Mouse (Mus musculus) liver, embryonic 11.5 days (tissue): Measurements from ENCODE around the gene Map2k3. TPM values are rescaled to one million over a fixed set of nuclear protein-coding genes. Genes with fewer than 3 reads are reported as not detected.

ENCODE experiments used
- ATAC-seq: fragments of 200-750 bp; cut with Nextera tagmentation; replicated peaks from 2 replicates; pipeline ENCODE4 v1.8.0; 2017; ENCODE audit warnings: moderate number of reproducible peaks, mild to moderate bottlenecking, moderate TSS enrichment, moderate library complexity; ENCODE audit not compliant: low FRiP score
- DNase-seq: peaks from one replicate; pipeline ENCODE4 v3.0.0-alpha.2; 2017; ENCODE audit warnings: low spot score
- H3K27ac ChIP-seq: fragments of 300-500 bp; sonication (generic); 2 replicates; pipeline ENCODE4 v1.5.1; 2014; ENCODE audit warnings: mild to moderate bottlenecking, low read depth, low read length, control low read depth
- H3K27me3 ChIP-seq: fragments of 300-500 bp; sonication (generic); replicated peaks from 2 replicates; pipeline ENCODE4 v1.6.1; 2014; ENCODE audit warnings: low read length, mixed read lengths; ENCODE audit not compliant: control insufficient read depth, insufficient read depth
- H3K36me3 ChIP-seq: fragments of 300-500 bp; sonication (generic); 2 replicates; pipeline ENCODE4 v1.6.1; 2014; ENCODE audit warnings: mild to moderate bottlenecking, low read length, moderate library complexity, mixed read lengths; ENCODE audit not compliant: control insufficient read depth, insufficient read depth
- H3K4me1 ChIP-seq: fragments of 300-500 bp; sonication (generic); replicated peaks from 2 replicates; pipeline ENCODE4 v1.6.1; 2014; ENCODE audit warnings: low read length, mixed read lengths; ENCODE audit not compliant: control insufficient read depth, insufficient read depth
- H3K4me2 ChIP-seq: fragments of 300-500 bp; sonication (generic); 2 replicates; pipeline ENCODE4 v1.6.1; 2014; ENCODE audit warnings: mild to moderate bottlenecking, control low read depth, moderate library complexity
- H3K4me3 ChIP-seq: fragments of 300-500 bp; sonication (generic); 2 replicates; pipeline ENCODE4 v1.5.1; 2014; ENCODE audit warnings: low read depth, low read length, control low read depth
- H3K9ac ChIP-seq: fragments of 300-500 bp; sonication (generic); 2 replicates; pipeline ENCODE4 v1.6.1; 2014; ENCODE audit warnings: low read depth, low read length, control low read depth
- H3K9me3 ChIP-seq: fragments of 300-500 bp; sonication (generic); 2 replicates; pipeline ENCODE4 v1.6.1; 2016; ENCODE audit warnings: low read length, inconsistent platforms, mixed read lengths; ENCODE audit not compliant: control insufficient read depth
- WGBS: fragments of 180-500 bp; shearing (Covaris S2); extraction: QIAGEN DNeasy Blood & Tissue Kit; methylation state at CpG from one replicate; pipeline ENCODE4 v1.1.7; 2014; 5-methylcytosine and 5-hydroxymethylcytosine counted together
- polyA plus RNA-seq: library from polyadenylated mRNA; unstranded; fragments of >200 nt; fragmentation: Nextera tagmentation; extraction: Ambion mirVana; gene quantifications from 2 replicates; pipeline ENCODE4 v1.2.1, GENCODE M21; 2014

The Map2k3 gene
- polyA plus RNA-seq, 1 experiment from 2014 or later, result 136 TPM

DNA sequence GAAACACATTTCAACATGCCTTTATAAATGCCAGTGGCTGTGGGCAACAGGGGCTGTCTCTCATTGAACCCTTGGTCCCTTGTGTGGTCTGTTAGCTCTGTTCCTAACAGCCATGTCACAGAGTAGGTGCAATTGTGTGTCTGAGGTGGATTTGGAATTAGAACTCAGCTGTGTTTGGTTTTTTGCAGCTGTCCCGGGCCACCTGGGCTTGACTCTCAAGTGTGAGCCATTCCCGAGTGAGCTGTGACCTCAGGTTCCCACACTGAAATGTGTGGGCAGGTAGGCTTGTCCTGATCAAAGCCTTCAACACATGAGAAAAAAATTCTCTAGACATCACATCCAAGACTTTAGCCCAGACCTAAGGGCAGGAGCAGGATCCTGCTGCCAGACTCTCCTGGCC is 46.8 kb downstream of the Map2k3 start:
- Histone ChIP-seq H3K27ac (no peak overlapping the region), H3K9ac (no peak overlapping the region), H3K4me1 (peaks cover 6% of the 10 kb centered on the region; the same call in 1 of the 2 replicates), H3K36me3 (no peaks in the 10 kb centered on the region), H3K9me3 (no peaks in the 10 kb centered on the region), H3K4me2 (no peak overlapping the region), H3K27me3 (no peaks in the 10 kb centered on the region), H3K4me3 (no peak overlapping the region)
- DNase-seq, result no peak
- WGBS, result 67% methylated on average over 2 of the region's 2 CpGs
- ATAC-seq, result no peak

GRCm38 (mm10) chr11:60979788-60980187 is 48.0 kb downstream of the Map2k3 start:
- Histone ChIP-seq H3K27me3 (no peaks in the 10 kb centered on the region), H3K4me1 (peaks cover 6% of the 10 kb centered on the region; the same call in 1 of the 2 replicates), H3K9ac (no peak overlapping the region), H3K4me2 (no peak overlapping the region), H3K27ac (no peak overlapping the region), H3K36me3 (no peaks in the 10 kb centered on the region), H3K4me3 (no peak overlapping the region), H3K9me3 (no peaks in the 10 kb centered on the region)
- no peak for DNase-seq
- no peak for ATAC-seq
- WGBS, result 79% methylated on average over 5 of the region's 5 CpGs

DNA sequence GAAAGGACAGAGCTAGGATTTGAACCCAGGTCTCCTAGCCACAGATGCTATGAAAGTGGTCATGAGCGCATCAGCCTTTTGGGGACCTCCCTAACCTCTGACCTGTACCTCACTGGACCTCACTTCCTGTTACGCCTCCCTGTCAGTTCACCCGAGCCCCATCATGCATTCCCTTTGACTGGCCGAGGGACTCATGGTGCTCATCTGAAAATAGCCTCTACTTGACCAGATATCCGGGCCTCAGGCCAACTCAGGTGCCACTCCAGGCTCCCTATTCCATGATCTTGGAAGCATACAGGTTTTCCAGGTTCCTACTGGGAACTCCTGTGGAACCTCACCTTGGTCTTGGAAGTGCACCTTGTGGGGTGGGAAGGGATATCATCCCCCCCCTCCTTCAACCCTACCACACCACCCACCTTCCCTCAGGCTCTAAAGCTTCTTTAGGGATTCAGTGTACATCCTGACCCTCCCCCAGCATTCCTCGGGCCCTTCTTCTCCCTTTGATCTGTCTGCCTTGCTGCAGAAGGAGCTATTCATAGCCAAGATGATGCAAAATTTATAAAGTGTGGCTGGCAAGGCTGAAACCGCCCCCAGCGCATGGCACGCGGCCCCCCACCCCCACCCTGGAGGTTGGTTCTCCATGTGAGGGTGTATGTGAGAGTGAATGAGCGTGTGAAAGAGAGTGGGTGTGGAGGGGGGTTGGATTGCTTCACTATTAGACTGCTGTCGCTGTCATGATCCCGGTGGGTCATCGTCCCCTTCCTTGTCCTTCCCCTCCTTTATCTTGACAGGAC is 50.1 kb downstream of the Map2k3 start:
- Histone ChIP-seq H3K27me3 (no peaks in the 10 kb centered on the region), H3K36me3 (no peaks in the 10 kb centered on the region), H3K4me2 (no peak overlapping the region), H3K4me1 (peaks cover 4% of the 10 kb centered on the region; the same call in 1 of the 2 replicates), H3K4me3 (no peak overlapping the region), H3K9ac (no peak overlapping the region), H3K9me3 (no peaks in the 10 kb centered on the region), H3K27ac (no peak overlapping the region)
- 72% methylated on average over 14 of the region's 14 CpGs for WGBS
- no peak for DNase-seq
- ATAC-seq, result no peak

GRCm38 (mm10) chr11:60984912-60985558 is 53.2 kb downstream of the Map2k3 start:
- no peak for ATAC-seq
- H3K9ac ChIP-seq, result no peak overlapping the region
- H3K4me1 ChIP-seq, result no peaks in the 10 kb centered on the region
- no peak for DNase-seq
- no peak overlapping the region for H3K4me2 ChIP-seq
- no peaks in the 10 kb centered on the region for H3K9me3 ChIP-seq
- 72% methylated on average over 13 of the region's 13 CpGs for WGBS
- H3K27me3 ChIP-seq, result no peaks in the 10 kb centered on the region
- no peak overlapping the region for H3K4me3 ChIP-seq
- no peak overlapping the region for H3K27ac ChIP-seq
- H3K36me3 ChIP-seq, result no peaks in the 10 kb centered on the region

GRCm38 (mm10) chr11:60990428-60990827 is 58.6 kb downstream of the Map2k3 start:
- Histone ChIP-seq H3K36me3 (no peaks in the 10 kb centered on the region), H3K4me1 (no peaks in the 10 kb centered on the region), H3K9ac (no peak overlapping the region), H3K4me2 (no peak overlapping the region), H3K4me3 (no peak overlapping the region), H3K27ac (no peak overlapping the region), H3K27me3 (no peaks in the 10 kb centered on the region), H3K9me3 (no peaks in the 10 kb centered on the region)
- ATAC-seq (no peak), DNase-seq (no peak)
- WGBS, result 71% methylated on average over 3 of the region's 3 CpGs

Other genes with a start within 250 kb of the Map2k3 start
- gene Llgl1, start 232.3 kb upstream of the Map2k3 start, polyA plus RNA-seq, result 35.6 and 35.9 TPM in 2 replicates
- gene Flii, start 204.8 kb upstream of the Map2k3 start, polyA plus RNA-seq, result 61.3 and 69.2 TPM in 2 replicates
- gene Mief2, start 203.6 kb upstream of the Map2k3 start, polyA plus RNA-seq, result 8.0 and 8.9 TPM in 2 replicates
- gene Top3a, start 154.7 kb upstream of the Map2k3 start, polyA plus RNA-seq, result 16.2 and 19.1 TPM in 2 replicates
- 7.7 and 7.8 TPM in 2 replicates for gene Smcr8, start 154.5 kb upstream of the Map2k3 start, polyA plus RNA-seq
- gene Shmt1, start 120.3 kb upstream of the Map2k3 start, polyA plus RNA-seq, result 93.5 and 101 TPM in 2 replicates
- 40.3 and 42.7 TPM in 2 replicates for gene Dhrs7b, start 101.4 kb upstream of the Map2k3 start, polyA plus RNA-seq
- gene Tmem11, start 52.8 kb upstream of the Map2k3 start, polyA plus RNA-seq, result 63.8 and 64.1 TPM in 2 replicates
- 11.2 and 13.3 TPM in 2 replicates for gene Natd1, start 17.3 kb upstream of the Map2k3 start, polyA plus RNA-seq
- not detected in 2 replicates for gene Kcnj12, start 90.5 kb downstream of the Map2k3 start, polyA plus RNA-seq
- gene Tnfrsf13b, start 194.7 kb downstream of the Map2k3 start, polyA plus RNA-seq, result 5.9 and 6.2 TPM in 2 replicates
- gene Usp22, start 243.0 kb downstream of the Map2k3 start, polyA plus RNA-seq, result 60.1 and 69.7 TPM in 2 replicates